ENCODE assay signal across 25 mouse cellular contexts in genomic region chr9:99492634-99493200, GRCm38 (mm10). TPM values are rescaled to one million over a fixed set of nuclear protein-coding genes. Genes with fewer than 3 reads are reported as not detected.
DNase-seq lines count a peak whose midpoint lies in the region; ATAC-seq and TF ChIP-seq lines count a peak whose summit lies in the region.
"Had no signal": no experiment of that assay in that cellular context is flagged by ENCODE, and none has a peak within 500 bp of the region (broad histone marks: within the 10 kb centered on the region; RNA-seq: fewer than 3 reads in every experiment).

No protein-coding gene starts in this region.

- H3K36me3 ChIP-seq in thymus, adult 2 months (ENCODE audit: control insufficient read depth, insufficient read depth, low read length), result peaks cover 32% of the 10 kb centered on the region

- TF ChIP-seq CTCF in thymus, adult 2 months (IDR thresholded peaks at IDR 0.05; ENCODE audit: borderline replicate concordance, control insufficient read depth, extremely low read depth, insufficient read depth, low read length, poor library complexity), result no peak

- no peak overlapping the region for H3K27ac ChIP-seq in thymus, adult 2 months (ENCODE audit: control insufficient read depth, insufficient read depth, low read length)
- H3K27ac ChIP-seq: embryonic facial prominence, embryonic 10.5 days; forebrain, embryonic 10.5 days; hindbrain, embryonic 12.5 days had no signal

- H3K4me1 ChIP-seq in thymus, adult 2 months (replicated peaks; ENCODE audit: control insufficient read depth, insufficient read depth, low read length), result 0 out of 2 replicates have a peak, but pooled peaks cover 3% of the 10 kb centered on the region
- H3K4me1 ChIP-seq: embryonic facial prominence, embryonic 10.5 days; forebrain, embryonic 10.5 days; heart, embryonic 12.5 days; hindbrain, embryonic 12.5 days had no signal

- no peak for TF ChIP-seq POLR2A in thymus, adult 2 months (IDR thresholded peaks at IDR 0.05; ENCODE audit: control insufficient read depth, extremely low read depth, insufficient read depth, low read length, poor library complexity)

- DNase-seq in thymus, postnatal 0 days (ENCODE audit: low spot score), result peak; percentile 2
- DNase-seq in thymus, adult 2 months, result no peak
- no peak for DNase-seq in lung, postnatal 4 days
- no peak for DNase-seq in layer of hippocampus, postnatal 25 days (ENCODE audit: extremely low spot score in 1 of 2, low spot score in 1 of 2)
- DNase-seq: adrenal gland, adult 2 months; adrenal gland, postnatal 25 days; cerebellum, adult 11 months; cerebellum, adult 9-11 months; cerebellum, postnatal 36 days; gastrocnemius, postnatal 36 days; heart, postnatal 36 days had no signal

- no peaks in the 10 kb centered on the region for H3K27me3 ChIP-seq in thymus, adult 2 months (ENCODE audit: control insufficient read depth, insufficient read depth, low read length)
- H3K27me3 ChIP-seq: heart, embryonic 12.5 days; hindbrain, embryonic 12.5 days had no signal

- peak; percentile 63 for ATAC-seq in granulocyte monocyte progenitor cell, adult 5-6 weeks (replicated peaks; ENCODE audit: poor library complexity, severe bottlenecking)
- ATAC-seq in megakaryocyte progenitor cell, adult 5-6 weeks (replicated peaks; ENCODE audit: poor library complexity), result peak; percentile 76
- no peak for ATAC-seq in cerebellum, adult (ENCODE audit: insufficient number of reproducible peaks, low FRiP score, low TSS enrichment)
- ATAC-seq: forebrain, embryonic 14.5 days; hindbrain, embryonic 16.5 days; inflammation-experienced regulatory T-cells, adult 6 months had no signal

- no peak overlapping the region for H3K4me3 ChIP-seq in thymus, adult 2 months (ENCODE audit: control insufficient read depth, insufficient read depth, low read length)
- H3K4me3 ChIP-seq: embryonic facial prominence, embryonic 10.5 days; erythroblast, embryonic 14.5 days; forebrain, embryonic 10.5 days; heart, embryonic 12.5 days; hindbrain, embryonic 12.5 days had no signal

- WGBS in thymus, adult 2 months, result 23% methylated on average over 10 of the region's 10 CpGs

RNA-seq across cellular contexts. Expression of gene Nme9, which starts 41.4 kb away (rescaled TPM):
- polyA plus RNA-seq in thymus, postnatal 0 days (2015; fragmentation: Nextera tagmentation; extraction: Ambion mirVana), result 0.31 and 0.73 TPM in 2 replicates
- 0.43 TPM in 1 of 2 replicates, not detected in the other for polyA plus RNA-seq in thymus, adult 2 months (2012; rRNA removed)
- total RNA-seq in granulocyte monocyte progenitor cell, adult 5-6 weeks (2014; fragmentation: Nextera tagmentation), result not detected in 2 replicates
- total RNA-seq in granulocyte monocyte progenitor cell, adult 5-6 weeks (2017), result not detected in 2 replicates
- not detected in 2 replicates for total RNA-seq in megakaryocyte progenitor cell, adult 5-6 weeks (2015)
- not detected in 2 replicates for total RNA-seq in megakaryocyte progenitor cell, adult 5-6 weeks (2017)
- total RNA-seq in layer of hippocampus, postnatal 25 days (2021), result under 1 TPM; 0.30 to 0.56 TPM
- total RNA-seq: adrenal gland, adult 2 months; adrenal gland, postnatal 25 days; ES-E14; gastrocnemius, adult 8-10 months; gastrocnemius, postnatal 36 days; heart, adult 8-10 months; heart, postnatal 36 days had no signal
- polyA plus RNA-seq: adrenal gland, adult 2 months; embryonic facial prominence, embryonic 10.5 days; erythroblast, embryonic 14.5 days; forebrain, embryonic 10.5 days; heart, embryonic 12.5 days; inflammation-experienced regulatory T-cells, adult 6 months had no signal

RNA-seq across cellular contexts. Expression of gene Mras, which starts 55.5 kb away (rescaled TPM):
- polyA plus RNA-seq in thymus, postnatal 0 days (2015; fragmentation: Nextera tagmentation; extraction: Ambion mirVana), result 11.9 and 14.7 TPM in 2 replicates
- polyA plus RNA-seq in thymus, adult 2 months (2012; rRNA removed), result 7.4 and 14.9 TPM in 2 replicates
- total RNA-seq in granulocyte monocyte progenitor cell, adult 5-6 weeks (2014; fragmentation: Nextera tagmentation), result 6.7 and 19.6 TPM in 2 replicates
- total RNA-seq in granulocyte monocyte progenitor cell, adult 5-6 weeks (2017), result 3.2 and 9.2 TPM in 2 replicates
- total RNA-seq in megakaryocyte progenitor cell, adult 5-6 weeks (2015), result 4.7 and 5.1 TPM in 2 replicates
- total RNA-seq in megakaryocyte progenitor cell, adult 5-6 weeks (2017), result 4.1 and 5.2 TPM in 2 replicates
- total RNA-seq in layer of hippocampus, postnatal 25 days (2021), result 100 to 1,000 TPM; 134 to 138 TPM
- polyA plus RNA-seq: erythroblast, embryonic 14.5 days had no signal

Comparison
In these comparisons a context has a peak if more than half of its experiments do, and no peak if none do; other contexts are left out.
1. RNA of gene Mras, which starts 55.5 kb away (total RNA-seq): 134 to 138 TPM in layer of hippocampus, postnatal 25 days; 3.2 to 19.6 TPM in granulocyte monocyte progenitor cell, adult 5-6 weeks and 4.1 to 5.2 TPM in megakaryocyte progenitor cell, adult 5-6 weeks; every median in the first group is over 4 times any median in the second.